Mouse (Mus musculus) CH12.LX (cell line): Measurements from ENCODE around the gene Map4k4.

ENCODE experiments used
- CTCF ChIP-seq, 2 experiments: IDR thresholded peaks in 1 of 2; conservative IDR thresholded peaks in 1 of 2; 2 replicates each; pipeline ENCODE4 v1.5.1; 2011 to 2012; ENCODE audit warnings: low read depth in 2 of 2, low read length in 2 of 2, improper control_type of control experiment in 1 of 2, inconsistent platforms in 1 of 2, mild to moderate bottlenecking in 1 of 2, moderate library complexity in 1 of 2
- EP300 ChIP-seq: IDR thresholded peaks from 2 replicates; pipeline ENCODE4 v1.6.1; 2011; ENCODE audit warnings: low read length, improper control_type of control experiment
- POLR2A ChIP-seq: IDR thresholded peaks from 2 replicates; pipeline ENCODE4 v1.6.1; 2011; ENCODE audit warnings: low read depth, mild to moderate bottlenecking, improper control_type of control experiment, low read length

GRCm38 (mm10) chr1:40055051-40055450 is 154.3 kb downstream of the Map4k4 start:
- no peak for TF ChIP-seq EP300
- TF ChIP-seq CTCF (conservative IDR thresholded peaks at IDR 0.05 in 1 of 2, IDR thresholded peaks at IDR 0.05 in 1 of 2; ENCODE audit: low read depth in 2 of 2, low read length in 2 of 2), result no peak
- TF ChIP-seq POLR2A, result no peak
